Mouse (Mus musculus) liver, embryonic 12.5 days (tissue): ENCODE results near the gene Gm8773. TPM values are rescaled to one million over a fixed set of nuclear protein-coding genes. Genes with fewer than 3 reads are reported as not detected.

Experiments
- ATAC-seq: fragments of 200-750 bp; cut with Nextera tagmentation; 2 replicates; pipeline ENCODE4 v1.8.0; 2017; ENCODE audit warnings: moderate number of reproducible peaks, mild to moderate bottlenecking, moderate library complexity
- H3K27ac ChIP-seq: fragments of 300-500 bp; sonication (generic); 2 replicates; pipeline ENCODE4 v1.5.1; 2016; ENCODE audit warnings: mild to moderate bottlenecking
- H3K27me3 ChIP-seq: fragments of 300-500 bp; sonication (generic); replicated peaks from 2 replicates; pipeline ENCODE4 v1.6.1; 2016; ENCODE audit warnings: mild to moderate bottlenecking, moderate library complexity
- H3K36me3 ChIP-seq: fragments of 300-500 bp; sonication (generic); 2 replicates; pipeline ENCODE4 v1.6.1; 2016; ENCODE audit warnings: mild to moderate bottlenecking, moderate library complexity
- H3K4me1 ChIP-seq: fragments of 300-500 bp; sonication (generic); 2 replicates; pipeline ENCODE4 v1.6.1; 2016
- H3K4me2 ChIP-seq: fragments of 300-500 bp; sonication (generic); 2 replicates; pipeline ENCODE4 v1.6.1; 2016; ENCODE audit warnings: mild to moderate bottlenecking, moderate library complexity
- H3K4me3 ChIP-seq: fragments of 300-500 bp; sonication (generic); 2 replicates; pipeline ENCODE4 v1.5.1; 2016; ENCODE audit warnings: mild to moderate bottlenecking, moderate library complexity
- H3K9ac ChIP-seq: fragments of 300-500 bp; sonication (generic); 2 replicates; pipeline ENCODE4 v1.6.1; 2016; ENCODE audit warnings: mild to moderate bottlenecking, moderate library complexity
- H3K9me3 ChIP-seq: fragments of 300-500 bp; sonication (generic); replicated peaks from 2 replicates; pipeline ENCODE4 v1.6.1; 2016; ENCODE audit warnings: mild to moderate bottlenecking, moderate library complexity
- WGBS: fragments of 180-500 bp; shearing (Covaris S2); methylation state at CpG from one replicate; pipeline ENCODE4 v1.1.7; 2016; ENCODE audit not compliant: insufficient replicate concordance; 5-methylcytosine and 5-hydroxymethylcytosine counted together
- polyA plus RNA-seq: library from polyadenylated mRNA; unstranded; fragments of >200 nt; fragmentation: Nextera tagmentation; extraction: Ambion mirVana; gene quantifications from 2 replicates; pipeline ENCODE4 v1.2.1, GENCODE M21; 2016

Gm8773 gene
- polyA plus RNA-seq, result 0.44 and 0.57 TPM in 2 replicates

GRCm38 (mm10) chr5:5573749-5574317 is at the start of gene Gm8773:
Gene Gm8773, plus strand, starts transcription at chr5:5573799.
- H3K9ac ChIP-seq, result 0 out of 2 replicates have a peak within 1 kb of the TSS, but pooled peaks have one; percentile 27
- 2% methylated on average over 24 of the region's 24 CpGs for WGBS
- H3K4me3 ChIP-seq, result peak within 1 kb of the TSS; percentile 56
- H3K36me3 ChIP-seq, result no peaks in the 10 kb centered on the region
- H3K27me3 ChIP-seq, result peaks cover 11% of the 10 kb centered on the region
- peak within 1 kb of the TSS; percentile 76 for H3K4me2 ChIP-seq
- peak; percentile 82 for ATAC-seq
- no peak within 1 kb of the TSS for H3K27ac ChIP-seq
- 0 out of 2 replicates have a peak, but pooled peaks cover 8% of the 10 kb centered on the region for H3K4me1 ChIP-seq
- no peaks in the 10 kb centered on the region for H3K9me3 ChIP-seq

GRCm38 (mm10) chr5:5533656-5534420 is 39.8 kb upstream of the Gm8773 start:
- Histone ChIP-seq H3K9me3 (no peaks in the 10 kb centered on the region), H3K4me2 (no peak overlapping the region), H3K4me3 (no peak overlapping the region), H3K9ac (no peak overlapping the region), H3K27me3 (no peaks in the 10 kb centered on the region), H3K27ac (no peak overlapping the region), H3K36me3 (peaks cover 12% of the 10 kb centered on the region), H3K4me1 (no peaks in the 10 kb centered on the region)
- WGBS, result 74% methylated on average over 3 of the region's 3 CpGs
- ATAC-seq, result peak; percentile 65

GRCm38 (mm10) chr5:5536131-5536530 is 37.5 kb upstream of the Gm8773 start:
- no peak for ATAC-seq
- no peak overlapping the region for H3K9ac ChIP-seq
- no peaks in the 10 kb centered on the region for H3K9me3 ChIP-seq
- no peak overlapping the region for H3K27ac ChIP-seq
- peaks cover 31% of the 10 kb centered on the region for H3K36me3 ChIP-seq
- no peaks in the 10 kb centered on the region for H3K27me3 ChIP-seq
- H3K4me3 ChIP-seq, result no peak overlapping the region
- no peaks in the 10 kb centered on the region for H3K4me1 ChIP-seq
- no peak overlapping the region for H3K4me2 ChIP-seq
- 68% methylated on average over 1 of the region's 1 CpGs for WGBS

GRCm38 (mm10) chr5:5539771-5540170 is 33.8 kb upstream of the Gm8773 start:
- WGBS, result 66% methylated on average over 3 of the region's 3 CpGs
- Histone ChIP-seq H3K27me3 (no peaks in the 10 kb centered on the region), H3K27ac (no peak overlapping the region), H3K4me1 (no peaks in the 10 kb centered on the region), H3K9ac (no peak overlapping the region), H3K36me3 (peaks cover 61% of the 10 kb centered on the region), H3K4me3 (no peak overlapping the region), H3K4me2 (no peak overlapping the region), H3K9me3 (no peaks in the 10 kb centered on the region)
- ATAC-seq, result 0 out of 2 replicates have a peak, but pooled peaks have one; percentile 58

GRCm38 (mm10) chr5:5540385-5540784 is 33.2 kb upstream of the Gm8773 start:
- 60% methylated on average over 3 of the region's 3 CpGs for WGBS
- H3K27me3 ChIP-seq, result no peaks in the 10 kb centered on the region
- no peaks in the 10 kb centered on the region for H3K9me3 ChIP-seq
- no peak overlapping the region for H3K9ac ChIP-seq
- no peaks in the 10 kb centered on the region for H3K4me1 ChIP-seq
- H3K27ac ChIP-seq, result no peak overlapping the region
- H3K4me3 ChIP-seq, result no peak overlapping the region
- ATAC-seq, result no peak
- peaks cover 61% of the 10 kb centered on the region for H3K36me3 ChIP-seq
- no peak overlapping the region for H3K4me2 ChIP-seq

- Histone ChIP-seq H3K4me2 (no peak overlapping the region), H3K9me3 (no peaks in the 10 kb centered on the region), H3K4me1 (no peaks in the 10 kb centered on the region), H3K9ac (no peak overlapping the region), H3K27me3 (no peaks in the 10 kb centered on the region), H3K36me3 (peaks cover 62% of the 10 kb centered on the region), H3K27ac (no peak overlapping the region), H3K4me3 (no peak overlapping the region)
- ATAC-seq, result no peak
- 59% methylated on average over 1 of the region's 1 CpGs for WGBS
Observed at GRCm38 (mm10) chr5:5551110-5551509, 22.5 kb upstream of the Gm8773 start.

GRCm38 (mm10) chr5:5559079-5559740 is 14.4 kb upstream of the Gm8773 start, which contains the start of gene Gtpbp10:
Gene Gtpbp10, minus strand, starts transcription at chr5:5559538.
- Histone ChIP-seq H3K36me3 (peaks cover 12% of the 10 kb centered on the region), H3K9me3 (no peaks in the 10 kb centered on the region), H3K9ac (peak within 1 kb of the TSS; percentile 74), H3K27me3 (no peaks in the 10 kb centered on the region), H3K4me1 (peaks cover 20% of the 10 kb centered on the region), H3K4me2 (peak within 1 kb of the TSS; percentile 77), H3K4me3 (peak within 1 kb of the TSS; percentile 79), H3K27ac (peak within 1 kb of the TSS; percentile 69)
- ATAC-seq, result peak; percentile 94
- WGBS, result under 1% methylated on average over 43 of the region's 43 CpGs

- Histone ChIP-seq H3K9ac (peak overlapping the region; percentile 74; the same call in 1 of the 2 replicates), H3K4me2 (peak overlapping the region; percentile 77), H3K27ac (no peak overlapping the region), H3K9me3 (no peaks in the 10 kb centered on the region), H3K27me3 (no peaks in the 10 kb centered on the region), H3K4me3 (peak overlapping the region; percentile 79), H3K4me1 (peaks cover 20% of the 10 kb centered on the region), H3K36me3 (peaks cover 6% of the 10 kb centered on the region)
- 44% methylated on average over 8 of the region's 8 CpGs for WGBS
- no peak for ATAC-seq
Observed at GRCm38 (mm10) chr5:5559798-5560197, 13.8 kb upstream of the Gm8773 start.

GRCm38 (mm10) chr5:5561041-5561706 is 12.4 kb upstream of the Gm8773 start:
- Histone ChIP-seq H3K9ac (no peak overlapping the region), H3K4me2 (no peak overlapping the region), H3K4me3 (no peak overlapping the region), H3K27me3 (no peaks in the 10 kb centered on the region), H3K4me1 (peaks cover 20% of the 10 kb centered on the region), H3K36me3 (no peaks in the 10 kb centered on the region), H3K27ac (no peak overlapping the region), H3K9me3 (no peaks in the 10 kb centered on the region)
- ATAC-seq, result no peak
- WGBS, result 58% methylated on average over 4 of the region's 4 CpGs

GRCm38 (mm10) chr5:5562435-5562834 is 11.2 kb upstream of the Gm8773 start:
- WGBS, result 47% methylated on average over 3 of the region's 3 CpGs

GRCm38 (mm10) chr5:5587686-5588085 is 14.1 kb downstream of the Gm8773 start:
- no peaks in the 10 kb centered on the region for H3K27me3 ChIP-seq
- ATAC-seq, result no peak
- H3K36me3 ChIP-seq, result no peaks in the 10 kb centered on the region
- no peaks in the 10 kb centered on the region for H3K4me1 ChIP-seq
- no peak overlapping the region for H3K9ac ChIP-seq
- WGBS, result 67% methylated on average over 3 of the region's 3 CpGs
- H3K9me3 ChIP-seq, result no peaks in the 10 kb centered on the region
- H3K4me2 ChIP-seq, result no peak overlapping the region
- H3K27ac ChIP-seq, result no peak overlapping the region
- no peak overlapping the region for H3K4me3 ChIP-seq

More at GRCm38 (mm10) chr5:5562435-5562834, 11.2 kb upstream of the Gm8773 start:
- ATAC-seq, result no peak
- H3K9me3 ChIP-seq, result no peaks in the 10 kb centered on the region
- H3K36me3 ChIP-seq, result no peaks in the 10 kb centered on the region
- peaks cover 19% of the 10 kb centered on the region for H3K4me1 ChIP-seq
- H3K9ac ChIP-seq, result no peak overlapping the region
- no peak overlapping the region for H3K4me3 ChIP-seq
- no peaks in the 10 kb centered on the region for H3K27me3 ChIP-seq
- H3K4me2 ChIP-seq, result no peak overlapping the region
- no peak overlapping the region for H3K27ac ChIP-seq
